Mouse (Mus musculus) lung, postnatal 0 days (tissue): ENCODE data around the gene Smyd2. TPM values are rescaled to one million over a fixed set of nuclear protein-coding genes. Genes with fewer than 3 reads are reported as not detected.

Experiments used
- ATAC-seq: fragments of 200-750 bp; cut with Nextera tagmentation; 2 replicates; pipeline ENCODE4 v1.8.0; 2017; ENCODE audit warnings: moderate library complexity
- DNase-seq: peaks from one replicate; pipeline ENCODE4 v3.0.0-alpha.2; 2016; ENCODE audit warnings: low spot score
- H3K27ac ChIP-seq: fragments of 300-500 bp; sonication (generic); 2 replicates; pipeline ENCODE4 v1.5.1; 2014; ENCODE audit warnings: antibody characterized with exemption, mild to moderate bottlenecking, low read length, mixed read lengths
- H3K27me3 ChIP-seq: fragments of 300-500 bp; sonication (generic); replicated peaks from 2 replicates; pipeline ENCODE4 v1.6.1; 2014; ENCODE audit warnings: low read length, mixed read lengths; ENCODE audit not compliant: insufficient read depth
- H3K36me3 ChIP-seq: fragments of 300-500 bp; sonication (generic); 2 replicates; pipeline ENCODE4 v1.6.1; 2014; ENCODE audit warnings: low read length, mixed read lengths; ENCODE audit not compliant: insufficient read depth
- H3K4me1 ChIP-seq: fragments of 300-500 bp; sonication (generic); 2 replicates; pipeline ENCODE4 v1.6.1; 2014; ENCODE audit warnings: antibody characterized with exemption, low read depth, low read length, mixed read lengths; ENCODE audit not compliant: insufficient read depth
- H3K4me2 ChIP-seq: fragments of 300-500 bp; sonication (generic); replicated peaks from 2 replicates; pipeline ENCODE4 v1.6.1; 2014; ENCODE audit warnings: low read depth, mild to moderate bottlenecking, low read length, moderate library complexity, mixed read lengths
- H3K4me3 ChIP-seq: fragments of 300-500 bp; sonication (generic); 2 replicates; pipeline ENCODE4 v1.5.1; 2014; ENCODE audit warnings: low read depth, low read length
- H3K9ac ChIP-seq: fragments of 300-500 bp; sonication (generic); replicated peaks from 2 replicates; pipeline ENCODE4 v1.6.1; 2014; ENCODE audit warnings: low read depth, mild to moderate bottlenecking
- H3K9me3 ChIP-seq: fragments of 300-500 bp; sonication (generic); 2 replicates; pipeline ENCODE4 v1.6.1; 2016; ENCODE audit warnings: low read length, mixed read lengths
- CTCF ChIP-seq: IDR thresholded peaks from 2 replicates; pipeline ENCODE4 v1.5.1; 2016; ENCODE audit warnings: antibody characterized with exemption, mild to moderate bottlenecking
- EP300 ChIP-seq: IDR thresholded peaks from 2 replicates; pipeline ENCODE4 v1.6.1; 2016; ENCODE audit warnings: antibody characterized with exemption, mild to moderate bottlenecking, control low read depth
- WGBS: fragments of 180-500 bp; shearing (Covaris S2); extraction: QIAGEN DNeasy Blood & Tissue Kit; methylation state at CpG from one replicate; pipeline ENCODE4 v1.1.7; 2014; 5-methylcytosine and 5-hydroxymethylcytosine counted together
- polyA plus RNA-seq: library from polyadenylated mRNA; unstranded; fragments of >200 nt; fragmentation: Nextera tagmentation; extraction: Ambion mirVana; gene quantifications from 2 replicates; pipeline ENCODE4 v1.2.1, GENCODE M21; 2015

The Smyd2 gene
- polyA plus RNA-seq, 1 experiment from 2014 or later: 35.9 TPM

- H3K4me3 ChIP-seq: no peak overlapping the region
- no peak overlapping the region for H3K27ac ChIP-seq
- no peaks in the 10 kb centered on the region for H3K9me3 ChIP-seq
- no peak for TF ChIP-seq EP300
- TF ChIP-seq CTCF: no peak
- no peak overlapping the region for H3K9ac ChIP-seq
- DNase-seq (no peak), ATAC-seq (no peak)
- no peaks in the 10 kb centered on the region for H3K27me3 ChIP-seq
- peaks cover 15% of the 10 kb centered on the region for H3K4me1 ChIP-seq
- no peak overlapping the region for H3K4me2 ChIP-seq
- no peaks in the 10 kb centered on the region for H3K36me3 ChIP-seq
- 85% methylated on average over 8 of the region's 8 CpGs for WGBS
These were observed 50.5 kb downstream of the Smyd2 start for GRCm38 (mm10) chr1:189871625-189872024.

- H3K4me3 ChIP-seq: no peak overlapping the region
- 0 out of 2 replicates have a peak, but pooled peaks cover 3% of the 10 kb centered on the region for H3K36me3 ChIP-seq
- no peak overlapping the region for H3K9ac ChIP-seq
- peaks cover 19% of the 10 kb centered on the region for H3K4me1 ChIP-seq
- DNase-seq: no peak
- no peak for ATAC-seq
- TF ChIP-seq EP300 (no peak), CTCF (peak; percentile 57)
- 79% methylated on average over 8 of the region's 8 CpGs for WGBS
- H3K9me3 ChIP-seq: no peaks in the 10 kb centered on the region
- no peak overlapping the region for H3K4me2 ChIP-seq
- no peaks in the 10 kb centered on the region for H3K27me3 ChIP-seq
- no peak overlapping the region for H3K27ac ChIP-seq
These were observed 51.6 kb downstream of the Smyd2 start for GRCm38 (mm10) chr1:189870539-189870938.

GRCm38 (mm10) chr1:189869651-189870270 is 52.4 kb downstream of the Smyd2 start:
- WGBS: 89% methylated on average over 17 of the region's 18 CpGs
- Histone ChIP-seq H3K9me3 (no peaks in the 10 kb centered on the region), H3K4me1 (peaks cover 19% of the 10 kb centered on the region), H3K4me3 (no peak overlapping the region), H3K27ac (no peak overlapping the region), H3K36me3 (0 out of 2 replicates have a peak, but pooled peaks cover 3% of the 10 kb centered on the region), H3K27me3 (no peaks in the 10 kb centered on the region), H3K4me2 (no peak overlapping the region), H3K9ac (no peak overlapping the region)
- no peak for TF ChIP-seq EP300
- peak; percentile 57 for TF ChIP-seq CTCF
- ATAC-seq: no peak
- no peak for DNase-seq

GRCm38 (mm10) chr1:189868036-189868435 is 54.1 kb downstream of the Smyd2 start:
- ATAC-seq: peak; percentile 66
- Histone ChIP-seq H3K9ac (no peak overlapping the region), H3K4me3 (no peak overlapping the region), H3K36me3 (0 out of 2 replicates have a peak, but pooled peaks cover 3% of the 10 kb centered on the region), H3K27me3 (no peaks in the 10 kb centered on the region), H3K4me1 (peaks cover 19% of the 10 kb centered on the region), H3K9me3 (no peaks in the 10 kb centered on the region), H3K4me2 (no peak overlapping the region), H3K27ac (peak overlapping the region; percentile 86)
- WGBS: 54% methylated on average over 10 of the region's 10 CpGs
- TF ChIP-seq CTCF: peak; percentile 45
- no peak for TF ChIP-seq EP300
- peak; percentile 71 for DNase-seq

GRCm38 (mm10) chr1:189867497-189867896 is 54.7 kb downstream of the Smyd2 start:
- peak overlapping the region; percentile 40; the same call in 1 of the 2 replicates for H3K4me2 ChIP-seq
- H3K4me3 ChIP-seq: no peak overlapping the region
- H3K9me3 ChIP-seq: no peaks in the 10 kb centered on the region
- H3K4me1 ChIP-seq: peaks cover 19% of the 10 kb centered on the region
- peak overlapping the region; percentile 86 for H3K27ac ChIP-seq
- 0 out of 2 replicates have a peak, but pooled peaks cover 3% of the 10 kb centered on the region for H3K36me3 ChIP-seq
- peak; percentile 84 for TF ChIP-seq EP300
- TF ChIP-seq CTCF: no peak
- ATAC-seq (peak; percentile 95), DNase-seq (peak; percentile 95)
- 10% methylated on average over 9 of the region's 9 CpGs for WGBS
- H3K9ac ChIP-seq: no peak overlapping the region
- H3K27me3 ChIP-seq: no peaks in the 10 kb centered on the region

- Histone ChIP-seq H3K27ac (peak overlapping the region; percentile 86), H3K4me1 (peaks cover 19% of the 10 kb centered on the region), H3K4me2 (peak overlapping the region; percentile 40; the same call in 1 of the 2 replicates), H3K4me3 (no peak overlapping the region), H3K9ac (no peak overlapping the region), H3K27me3 (no peaks in the 10 kb centered on the region), H3K36me3 (0 out of 2 replicates have a peak, but pooled peaks cover 6% of the 10 kb centered on the region), H3K9me3 (no peaks in the 10 kb centered on the region)
- TF ChIP-seq CTCF: no peak
- TF ChIP-seq EP300: no peak
- ATAC-seq: peak; percentile 62
- peak; percentile 74 for DNase-seq
- WGBS: 8% methylated on average over 5 of the region's 5 CpGs
These were observed 55.1 kb downstream of the Smyd2 start for GRCm38 (mm10) chr1:189867034-189867433.
